Mouse (Mus musculus) lung, embryonic 15.5 days (tissue): Measurements from ENCODE around the gene Ccdc85b. TPM values are rescaled to one million over a fixed set of nuclear protein-coding genes. Genes with fewer than 3 reads are reported as not detected.

Experiments used
- ATAC-seq: fragments of 200-750 bp; cut with Nextera tagmentation; 2 replicates; pipeline ENCODE4 v1.8.0; 2017; ENCODE audit warnings: moderate number of reproducible peaks, borderline replicate concordance; ENCODE audit not compliant: low FRiP score, low TSS enrichment; ENCODE audit errors: extremely low read depth
- H3K27ac ChIP-seq: fragments of 300-500 bp; sonication (generic); 2 replicates; pipeline ENCODE4 v1.5.1; 2015; ENCODE audit warnings: moderate library complexity, mild to moderate bottlenecking, inconsistent platforms
- H3K27me3 ChIP-seq: fragments of 300-500 bp; sonication (generic); 2 replicates; pipeline ENCODE4 v1.6.1; 2015; ENCODE audit warnings: inconsistent platforms
- H3K36me3 ChIP-seq: fragments of 300-500 bp; sonication (generic); 2 replicates; pipeline ENCODE4 v1.6.1; 2015; ENCODE audit warnings: inconsistent platforms
- H3K4me1 ChIP-seq: fragments of 300-500 bp; sonication (generic); 2 replicates; pipeline ENCODE4 v1.6.1; 2015; ENCODE audit warnings: inconsistent platforms
- H3K4me2 ChIP-seq: fragments of 300-500 bp; sonication (generic); 2 replicates; pipeline ENCODE4 v1.6.1; 2015; ENCODE audit warnings: inconsistent platforms, mild to moderate bottlenecking, moderate library complexity
- H3K4me3 ChIP-seq: fragments of 300-500 bp; sonication (generic); 2 replicates; pipeline ENCODE4 v1.5.1; 2015; ENCODE audit warnings: mild to moderate bottlenecking, inconsistent platforms
- H3K9ac ChIP-seq: fragments of 300-500 bp; sonication (generic); 2 replicates; pipeline ENCODE4 v1.6.1; 2015; ENCODE audit warnings: inconsistent platforms
- H3K9me3 ChIP-seq: fragments of 300-500 bp; sonication (generic); 2 replicates; pipeline ENCODE4 v1.6.1; 2016; ENCODE audit warnings: inconsistent platforms
- WGBS: fragments of 180-500 bp; shearing (Covaris S2); methylation state at CpG from one replicate; pipeline ENCODE4 v1.1.7; 2015; 5-methylcytosine and 5-hydroxymethylcytosine counted together
- polyA plus RNA-seq: library from polyadenylated mRNA; unstranded; fragments of >200 nt; fragmentation: Nextera tagmentation; extraction: Ambion mirVana; gene quantifications from 2 replicates; pipeline ENCODE4 v1.2.1, GENCODE M21; 2015

Ccdc85b gene
- polyA plus RNA-seq, 1 experiment from 2014 or later = 12.1 TPM

DNA sequence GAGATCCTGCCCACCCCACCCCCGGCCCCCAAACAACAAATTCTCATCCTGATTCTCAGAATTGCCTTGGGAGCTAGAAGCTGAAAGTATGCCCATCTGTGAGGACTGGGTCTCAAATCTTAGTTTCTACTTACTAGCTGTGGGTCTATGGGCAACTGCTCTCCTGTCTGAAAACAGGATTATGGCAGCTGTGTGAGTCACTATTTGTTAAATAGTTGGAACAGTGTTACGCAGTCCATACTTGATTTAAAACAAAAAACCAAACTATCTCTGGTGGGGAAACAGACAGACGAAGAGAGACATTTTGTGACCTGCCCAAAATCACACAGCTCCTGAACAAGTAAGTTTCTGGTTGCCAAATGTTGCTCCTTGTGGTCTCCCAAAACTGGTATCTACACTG is 8.0 kb downstream of the Ccdc85b start:
- Histone ChIP-seq H3K4me2 (no peak overlapping the region), H3K27ac (no peak overlapping the region), H3K4me1 (peaks cover 24% of the 10 kb centered on the region), H3K9ac (no peak overlapping the region), H3K9me3 (no peaks in the 10 kb centered on the region), H3K36me3 (peaks cover 5% of the 10 kb centered on the region; the same call in 1 of the 2 replicates), H3K4me3 (no peak overlapping the region), H3K27me3 (peaks cover 48% of the 10 kb centered on the region)
- WGBS = 79% methylated on average over 3 of the region's 3 CpGs
- ATAC-seq = no peak

DNA sequence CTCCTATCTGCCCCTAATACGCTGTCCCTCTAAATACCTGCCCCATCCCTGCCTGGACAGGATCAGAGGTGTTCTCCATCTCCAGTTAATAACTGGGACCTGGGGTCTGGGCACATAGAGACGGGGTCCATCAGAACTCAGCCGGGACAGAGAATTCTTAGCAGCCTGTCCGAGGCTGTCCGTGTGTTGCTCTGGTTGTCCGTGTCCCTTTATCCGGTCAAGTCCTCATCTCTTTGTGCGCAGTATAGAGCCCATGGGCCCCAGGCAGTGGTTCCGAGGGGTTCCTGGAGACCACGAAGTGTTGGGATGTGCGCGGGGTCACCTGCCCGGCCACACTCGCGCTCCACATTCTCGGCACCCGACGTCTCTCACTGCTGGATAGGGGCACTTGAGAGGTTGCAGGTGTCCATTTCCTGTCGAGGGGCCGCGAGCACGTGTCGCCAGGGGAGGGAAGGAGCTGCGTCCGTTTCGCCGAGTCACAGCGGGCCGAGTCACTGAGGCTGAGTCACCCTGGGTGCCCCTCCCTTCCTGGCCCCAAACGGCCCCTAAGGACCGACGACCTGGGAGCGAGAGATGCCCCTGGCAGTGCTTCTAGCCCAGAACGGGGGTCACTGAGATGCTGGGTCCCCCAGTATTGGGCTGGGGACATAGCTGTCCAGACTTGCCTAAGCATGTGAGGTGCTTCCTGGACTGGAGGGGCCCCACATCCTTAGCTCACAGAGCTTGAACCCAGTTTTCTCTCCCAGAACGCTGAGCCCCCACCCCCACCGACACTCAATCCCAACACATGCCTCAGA is 9.1 kb downstream of the Ccdc85b start:
- peak overlapping the region; percentile 95 for H3K4me2 ChIP-seq
- H3K36me3 ChIP-seq = no peaks in the 10 kb centered on the region
- H3K4me1 ChIP-seq = peaks cover 24% of the 10 kb centered on the region
- H3K4me3 ChIP-seq = peak overlapping the region; percentile 57
- H3K27ac ChIP-seq = no peak overlapping the region
- no peaks in the 10 kb centered on the region for H3K9me3 ChIP-seq
- peaks cover 48% of the 10 kb centered on the region for H3K27me3 ChIP-seq
- peak; percentile 11; the same call in 1 of the 2 replicates for ATAC-seq
- 4% methylated on average over 35 of the region's 36 CpGs for whole genome bisulfite sequencing
- H3K9ac ChIP-seq = no peak overlapping the region

DNA sequence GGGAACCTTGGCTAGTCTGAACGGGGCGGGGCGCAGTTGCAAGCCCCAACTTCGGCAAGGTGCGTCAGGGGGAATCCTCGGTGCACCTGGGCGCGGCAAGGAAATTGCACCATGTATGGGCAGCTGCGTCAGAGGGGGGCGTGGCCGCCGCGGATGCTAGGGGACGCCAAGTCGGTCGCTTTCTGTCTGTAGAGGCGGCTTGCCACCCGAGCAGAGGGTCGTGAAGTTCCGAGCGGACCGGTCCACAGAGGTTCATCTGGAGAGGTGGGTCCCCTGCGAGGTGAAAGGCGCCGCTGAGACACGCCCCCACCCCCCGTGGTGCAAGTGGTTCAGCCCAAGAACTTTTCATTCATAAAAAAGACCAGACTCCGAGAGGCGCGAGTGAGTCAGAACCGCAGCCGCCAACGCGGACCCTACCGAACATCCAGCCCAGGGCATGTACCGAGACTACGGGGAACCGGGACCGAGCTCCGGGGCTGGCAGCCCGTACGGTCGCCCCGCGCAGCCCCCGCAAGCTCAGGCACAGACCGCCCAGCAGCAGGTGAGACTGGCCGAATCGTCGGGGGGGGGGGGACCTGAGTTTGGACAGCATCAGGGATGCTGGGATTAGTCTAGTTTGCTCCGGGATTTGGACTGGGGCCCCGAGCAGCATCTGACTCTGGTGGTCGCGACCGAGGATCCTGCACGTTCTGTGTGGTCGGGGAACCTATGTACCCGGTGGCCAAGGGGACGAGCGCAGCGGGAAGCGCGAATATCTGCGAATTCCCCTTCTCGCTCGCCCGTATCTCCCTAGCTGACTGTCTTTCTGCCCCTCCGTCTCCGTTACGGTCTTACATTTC is 10.0 kb downstream of the Ccdc85b start, which contains the start of gene Fosl1:
Gene Fosl1 (plus strand): TSS at position 33 of the 839 bp plus-strand sequence.
- Histone ChIP-seq H3K9ac (peak within 1 kb of the TSS; percentile 25), H3K36me3 (no peaks in the 10 kb centered on the region), H3K4me1 (peaks cover 24% of the 10 kb centered on the region), H3K9me3 (no peaks in the 10 kb centered on the region), H3K27ac (no peak within 1 kb of the TSS), H3K27me3 (peaks cover 48% of the 10 kb centered on the region), H3K4me2 (peak within 1 kb of the TSS; percentile 95), H3K4me3 (peak within 1 kb of the TSS; percentile 57)
- WGBS = 1% methylated on average over 70 of the region's 70 CpGs
- ATAC-seq = peak; percentile 73; the same call in 1 of the 2 replicates

DNA sequence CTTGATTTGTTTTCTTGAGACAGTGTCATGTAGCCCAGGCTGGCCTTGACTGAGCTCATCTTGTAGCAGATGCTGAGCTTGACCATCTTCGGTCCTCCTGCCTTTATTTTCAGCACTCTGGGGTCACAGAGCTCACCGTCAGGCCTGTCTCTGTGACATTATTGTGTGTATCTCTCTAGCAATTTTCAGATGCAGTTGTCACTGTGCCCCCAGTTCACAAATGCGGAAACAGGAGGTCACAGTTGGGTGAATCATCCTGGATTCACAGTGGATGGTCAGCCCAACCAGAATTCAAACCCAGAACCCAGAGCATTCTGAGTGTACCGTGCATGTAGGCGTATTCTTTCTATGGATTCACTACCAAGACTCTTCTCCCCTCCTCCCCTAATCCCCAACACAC is 11.9 kb downstream of the Ccdc85b start:
- peaks cover 41% of the 10 kb centered on the region for H3K27me3 ChIP-seq
- no peak for ATAC-seq
- 87% methylated on average over 5 of the region's 5 CpGs for WGBS

DNA sequence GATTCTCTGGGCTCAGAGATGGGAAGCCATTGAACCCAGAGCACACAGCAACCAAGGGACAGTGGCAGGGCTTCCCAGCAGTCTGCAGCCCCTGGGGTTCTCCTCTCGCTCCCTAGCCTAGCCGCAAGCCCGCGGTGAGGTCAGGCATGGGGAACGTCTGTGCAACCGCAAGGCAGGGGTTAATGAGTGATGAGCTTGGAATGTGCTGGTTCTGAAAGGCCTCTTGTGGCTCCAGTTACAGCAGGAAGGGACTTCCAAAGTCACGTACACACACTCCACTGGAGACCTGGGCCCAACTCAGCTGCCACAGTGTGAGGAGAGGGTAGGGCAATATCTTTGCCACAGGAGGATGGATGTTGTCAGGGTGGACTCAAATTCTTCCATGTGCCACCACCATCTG is 12.7 kb downstream of the Ccdc85b start:
- 13% methylated on average over 7 of the region's 7 CpGs for WGBS
- Histone ChIP-seq H3K4me3 (no peak overlapping the region), H3K4me1 (peaks cover 24% of the 10 kb centered on the region), H3K27ac (no peak overlapping the region), H3K9ac (no peak overlapping the region), H3K4me2 (no peak overlapping the region), H3K36me3 (no peaks in the 10 kb centered on the region), H3K27me3 (peaks cover 33% of the 10 kb centered on the region), H3K9me3 (no peaks in the 10 kb centered on the region)
- ATAC-seq = no peak

More for the DNA sequence above, 11.9 kb downstream of the Ccdc85b start:
- H3K9me3 ChIP-seq = no peaks in the 10 kb centered on the region
- no peaks in the 10 kb centered on the region for H3K36me3 ChIP-seq
- peaks cover 24% of the 10 kb centered on the region for H3K4me1 ChIP-seq
- no peak overlapping the region for H3K9ac ChIP-seq
- H3K4me3 ChIP-seq = no peak overlapping the region
- H3K27ac ChIP-seq = no peak overlapping the region
- no peak overlapping the region for H3K4me2 ChIP-seq

DNA sequence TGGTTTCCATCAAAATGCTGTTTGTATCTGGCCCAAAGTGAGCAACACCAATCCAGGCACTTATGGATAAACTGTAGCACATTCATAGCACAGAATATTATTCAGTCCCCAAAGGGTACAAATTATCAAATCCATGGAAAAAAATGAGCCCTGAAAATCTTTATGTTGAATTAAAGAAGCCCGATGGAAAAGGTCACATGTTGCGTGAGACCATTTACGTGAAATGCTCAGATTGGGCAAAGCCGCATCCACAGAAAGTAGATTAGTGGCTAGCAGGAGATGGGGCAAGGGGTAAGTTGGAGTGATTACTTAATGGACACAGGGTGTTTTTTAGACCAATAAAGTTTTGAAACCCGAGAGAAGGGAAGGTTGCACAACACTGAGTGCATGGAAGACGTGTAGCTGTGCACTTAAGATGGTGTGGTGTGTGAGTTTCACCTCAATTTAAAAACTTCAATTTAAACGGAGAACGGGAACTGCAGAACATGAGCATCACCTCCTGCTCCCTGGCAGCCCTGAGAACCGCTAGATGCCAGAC is 13.3 kb downstream of the Ccdc85b start:
- no peak for ATAC-seq
- peaks cover 24% of the 10 kb centered on the region for H3K4me1 ChIP-seq
- peaks cover 28% of the 10 kb centered on the region for H3K27me3 ChIP-seq
- H3K9ac ChIP-seq = no peak overlapping the region
- 57% methylated on average over 9 of the region's 9 CpGs for WGBS
- no peak overlapping the region for H3K4me3 ChIP-seq
- no peaks in the 10 kb centered on the region for H3K9me3 ChIP-seq
- H3K4me2 ChIP-seq = no peak overlapping the region
- H3K36me3 ChIP-seq = no peaks in the 10 kb centered on the region
- H3K27ac ChIP-seq = no peak overlapping the region

DNA sequence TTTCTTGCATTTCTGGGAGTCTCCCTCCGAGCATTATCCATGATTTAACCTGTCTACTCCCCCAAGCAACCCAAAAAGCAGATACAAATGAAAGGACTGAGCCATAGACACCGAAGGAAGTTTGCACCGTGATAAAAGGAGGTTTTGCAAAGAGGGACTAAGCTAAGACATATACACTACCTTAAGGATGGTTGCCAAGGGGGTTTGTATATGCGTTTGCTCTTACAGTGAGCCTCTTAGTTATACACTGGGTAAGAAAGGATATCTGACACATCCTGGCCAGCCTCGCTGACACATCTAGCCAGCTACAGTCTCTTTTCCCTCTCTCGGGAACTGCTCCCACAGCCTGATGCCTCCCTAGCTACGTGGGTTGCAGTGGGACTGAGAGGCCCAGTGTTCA is 23.7 kb downstream of the Ccdc85b start:
- whole genome bisulfite sequencing = 47% methylated on average over 7 of the region's 7 CpGs
- no peak for ATAC-seq

DNA sequence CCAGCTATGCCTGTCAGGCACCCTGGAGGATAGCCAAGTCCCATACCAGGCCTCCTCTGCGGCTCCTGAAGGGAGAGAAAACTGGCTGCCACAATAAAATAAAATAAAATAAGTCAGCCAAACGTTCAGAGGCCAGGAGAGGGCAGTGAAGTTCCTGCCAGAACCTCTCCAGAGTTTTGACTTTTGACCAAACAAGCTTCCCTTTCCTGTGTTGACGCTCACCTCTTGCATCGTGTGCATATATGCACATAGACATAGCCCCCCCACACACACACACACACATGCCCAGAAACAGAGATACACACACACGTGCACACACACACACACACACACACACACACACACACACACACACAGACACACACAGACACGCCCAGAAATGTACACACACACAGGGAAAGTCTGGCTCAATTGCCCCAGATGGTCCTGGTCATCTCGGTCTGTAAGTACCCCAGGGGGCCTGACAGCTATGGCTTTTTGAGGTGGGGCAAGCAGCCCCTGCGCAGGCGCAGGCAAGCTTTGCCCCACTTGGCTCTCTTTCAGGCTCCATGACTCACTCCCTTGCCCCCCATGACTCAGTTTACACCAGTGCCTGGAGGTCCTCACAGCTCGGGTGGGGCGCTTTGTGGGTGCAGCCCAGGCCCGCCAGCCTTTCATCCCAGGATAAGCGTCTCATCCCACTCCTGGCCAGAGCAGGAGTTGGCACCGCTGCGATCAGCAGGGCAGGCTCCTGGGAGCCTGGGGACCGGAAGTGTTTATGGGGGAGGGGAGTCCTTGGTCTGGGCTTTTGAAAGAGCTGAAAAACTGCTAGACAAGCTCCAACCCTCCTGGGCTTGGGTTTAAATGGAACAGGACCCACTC is 24.5 kb downstream of the Ccdc85b start:
- 2% methylated on average over 16 of the region's 16 CpGs for WGBS
- ATAC-seq = peak; percentile 66

More for the DNA sequence above, 23.7 kb downstream of the Ccdc85b start:
- Histone ChIP-seq H3K27ac (peak overlapping the region; percentile 85), H3K4me2 (peak overlapping the region; percentile 79), H3K36me3 (no peaks in the 10 kb centered on the region), H3K27me3 (no peaks in the 10 kb centered on the region), H3K4me1 (peaks cover 18% of the 10 kb centered on the region), H3K4me3 (peak overlapping the region; percentile 36; the same call in 1 of the 2 replicates), H3K9ac (peak overlapping the region; percentile 36; the same call in 1 of the 2 replicates), H3K9me3 (no peaks in the 10 kb centered on the region)

DNA sequence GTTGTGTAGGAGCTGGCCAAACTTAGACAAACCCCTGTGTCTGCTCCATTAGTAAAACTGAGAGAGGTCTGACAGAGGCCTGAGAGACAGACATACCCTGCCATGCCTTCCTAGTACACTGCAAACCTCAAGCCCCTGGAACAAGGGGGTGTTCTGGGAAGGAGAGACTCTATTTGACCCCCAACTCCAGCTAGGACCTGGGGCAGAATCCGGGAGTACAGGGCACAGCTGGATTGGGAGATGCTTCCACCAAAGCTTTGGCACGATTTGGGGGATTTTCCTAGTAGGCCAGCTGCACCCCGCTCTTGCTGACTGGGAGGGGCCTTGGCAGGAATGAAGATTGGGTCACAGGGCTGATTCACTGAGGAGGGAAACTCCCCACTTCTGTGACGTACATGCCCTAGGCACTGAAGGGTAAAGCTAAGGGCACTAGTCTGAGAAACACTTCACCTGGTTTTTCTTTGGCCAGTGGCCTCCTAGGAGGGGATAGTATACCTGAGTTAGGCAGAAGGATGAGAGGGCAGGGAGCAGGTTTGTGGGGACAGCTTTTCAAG is 25.7 kb downstream of the Ccdc85b start:
- H3K27ac ChIP-seq = no peak overlapping the region
- WGBS = 64% methylated on average over 4 of the region's 4 CpGs
- no peak overlapping the region for H3K4me3 ChIP-seq
- no peaks in the 10 kb centered on the region for H3K27me3 ChIP-seq
- H3K4me2 ChIP-seq = no peak overlapping the region
- peaks cover 4% of the 10 kb centered on the region for H3K36me3 ChIP-seq
- H3K4me1 ChIP-seq = peaks cover 22% of the 10 kb centered on the region
- H3K9me3 ChIP-seq = no peaks in the 10 kb centered on the region
- no peak for ATAC-seq
- no peak overlapping the region for H3K9ac ChIP-seq

More for the DNA sequence above, 24.5 kb downstream of the Ccdc85b start:
- Histone ChIP-seq H3K4me2 (peak overlapping the region; percentile 79), H3K4me3 (peak overlapping the region; percentile 36), H3K4me1 (peaks cover 18% of the 10 kb centered on the region), H3K27me3 (no peaks in the 10 kb centered on the region), H3K36me3 (no peaks in the 10 kb centered on the region), H3K9ac (peak overlapping the region; percentile 36; the same call in 1 of the 2 replicates), H3K27ac (peak overlapping the region; percentile 85), H3K9me3 (no peaks in the 10 kb centered on the region)

DNA sequence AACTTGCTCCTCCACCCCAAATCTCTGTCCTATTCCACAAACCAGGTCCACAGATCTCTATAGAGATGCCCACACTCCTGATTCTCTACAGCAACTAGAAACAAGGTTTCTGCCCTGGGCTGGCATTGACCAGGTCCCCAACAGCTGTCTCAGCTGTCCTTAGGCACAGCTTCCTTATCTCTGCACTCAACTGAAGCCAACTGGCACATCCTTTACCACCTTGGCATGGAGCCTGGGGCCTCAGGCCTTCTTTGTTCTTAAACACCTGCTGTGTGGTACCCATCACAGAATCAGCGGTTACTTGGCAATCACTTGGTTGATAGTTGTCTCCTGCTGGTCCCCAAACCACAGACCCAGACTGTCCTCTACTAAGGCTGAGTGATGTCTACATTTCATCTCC is 27.3 kb downstream of the Ccdc85b start:
- ATAC-seq = no peak
- H3K4me1 ChIP-seq = peaks cover 36% of the 10 kb centered on the region
- H3K27me3 ChIP-seq = no peaks in the 10 kb centered on the region
- no peaks in the 10 kb centered on the region for H3K9me3 ChIP-seq
- no peak overlapping the region for H3K4me2 ChIP-seq
- H3K36me3 ChIP-seq = peaks cover 14% of the 10 kb centered on the region
- no peak overlapping the region for H3K9ac ChIP-seq
- 72% methylated on average over 1 of the region's 1 CpGs for WGBS
- no peak overlapping the region for H3K4me3 ChIP-seq
- no peak overlapping the region for H3K27ac ChIP-seq

DNA sequence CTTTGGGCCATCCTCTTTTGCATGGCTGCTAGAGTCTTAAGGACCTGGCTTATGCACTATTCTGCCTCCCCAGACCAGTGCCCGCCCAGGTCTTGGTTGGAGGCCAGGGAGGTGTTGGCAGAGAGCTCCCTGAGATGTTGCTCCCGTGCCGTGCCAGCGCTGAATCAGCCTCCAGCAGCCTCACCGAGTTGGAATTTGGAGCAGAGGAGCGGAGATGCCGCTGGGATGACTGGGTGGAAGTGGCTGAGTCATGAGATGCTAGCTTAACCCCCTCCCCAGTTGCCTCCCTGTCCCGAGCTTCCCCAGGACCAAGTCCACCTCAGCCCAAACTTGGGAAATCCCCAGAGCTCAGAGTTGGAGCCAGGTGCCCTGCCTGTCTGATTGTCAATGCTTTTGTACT is 27.9 kb downstream of the Ccdc85b start:
- Histone ChIP-seq H3K4me2 (no peak overlapping the region), H3K27me3 (no peaks in the 10 kb centered on the region), H3K36me3 (peaks cover 14% of the 10 kb centered on the region), H3K9me3 (no peaks in the 10 kb centered on the region), H3K4me1 (peaks cover 36% of the 10 kb centered on the region), H3K4me3 (no peak overlapping the region), H3K27ac (no peak overlapping the region), H3K9ac (no peak overlapping the region)
- no peak for ATAC-seq
- WGBS = 54% methylated on average over 8 of the region's 8 CpGs
